Mouse (Mus musculus) ovary, adult 18-20 months (tissue): ENCODE measurements at regions not wholly inside any gene's neighbourhood (a gene's known extent, or its start where the extent isn't known, plus 50 kb on each side); places are given as distances from the start of the nearest gene placed in this dataset.

Experiments
- DNase-seq: peaks from one replicate; pipeline ENCODE4 v3.0.0; 2022; ENCODE audit warnings: low spot score, mixed read lengths

DNA sequence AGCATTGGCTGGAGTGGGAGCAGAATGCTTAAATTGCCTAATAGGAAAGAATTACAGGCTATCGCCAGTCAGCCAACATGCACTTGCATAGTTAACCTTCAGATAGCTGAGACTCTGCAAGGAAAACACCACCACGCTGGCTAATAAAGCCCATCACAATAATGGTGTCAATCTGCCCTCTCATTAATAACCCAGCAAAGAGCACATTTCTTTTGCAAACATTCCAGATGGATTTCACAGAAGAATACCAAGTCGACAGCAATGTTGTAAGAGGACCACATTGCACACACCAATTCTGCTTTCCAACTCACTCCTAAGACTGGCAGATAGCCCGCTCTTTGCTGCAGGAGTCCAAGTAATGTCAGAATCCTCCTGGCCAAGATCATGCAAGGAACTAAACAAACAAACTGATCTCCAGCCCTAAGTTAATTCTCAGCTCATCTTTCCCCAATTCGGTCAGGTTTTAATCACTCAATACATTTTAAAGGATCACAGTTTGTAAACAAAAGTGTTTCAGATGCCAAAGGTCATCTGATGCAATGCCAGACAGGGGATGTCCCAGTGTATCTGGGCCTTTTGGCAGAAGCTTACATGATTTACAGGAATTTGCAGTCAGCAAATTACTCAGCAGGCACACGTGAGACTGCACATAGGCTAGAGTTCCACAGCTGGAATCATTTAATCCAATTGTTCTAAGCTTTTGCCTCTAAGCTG, 198.4 kb downstream of the Klf6 start:
- DNase-seq, result peak; percentile 10

DNA sequence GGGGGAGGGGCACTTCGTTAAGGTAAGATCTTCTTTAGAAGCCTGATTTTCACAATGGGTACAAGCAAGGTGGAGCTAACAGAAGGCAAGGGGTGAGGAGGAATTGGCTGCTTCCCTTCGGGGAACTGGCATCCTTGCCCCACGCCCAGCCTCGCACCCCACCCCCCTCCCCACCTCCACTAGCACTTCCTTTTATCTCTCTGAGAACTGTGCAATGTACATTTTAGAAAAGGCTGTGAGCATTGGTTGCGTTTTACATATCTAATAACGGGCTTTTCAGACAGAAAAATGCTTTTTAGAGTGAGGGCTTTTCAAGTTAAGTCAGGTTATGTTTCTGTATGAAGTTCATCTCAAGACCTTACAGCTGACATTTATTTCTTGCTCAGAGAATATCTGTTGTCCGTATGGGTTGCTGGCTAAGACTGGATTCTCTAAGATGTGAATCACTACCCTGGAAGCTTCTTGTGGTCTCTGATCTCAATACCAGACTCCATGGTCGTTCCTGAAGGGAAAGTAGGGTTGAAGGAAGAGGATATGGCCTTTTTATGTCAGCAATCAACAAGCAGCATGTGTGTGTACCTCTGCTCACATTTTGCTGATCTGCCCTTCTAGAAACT, 199.1 kb downstream of the Klf6 start:
- DNase-seq, result no peak

DNA sequence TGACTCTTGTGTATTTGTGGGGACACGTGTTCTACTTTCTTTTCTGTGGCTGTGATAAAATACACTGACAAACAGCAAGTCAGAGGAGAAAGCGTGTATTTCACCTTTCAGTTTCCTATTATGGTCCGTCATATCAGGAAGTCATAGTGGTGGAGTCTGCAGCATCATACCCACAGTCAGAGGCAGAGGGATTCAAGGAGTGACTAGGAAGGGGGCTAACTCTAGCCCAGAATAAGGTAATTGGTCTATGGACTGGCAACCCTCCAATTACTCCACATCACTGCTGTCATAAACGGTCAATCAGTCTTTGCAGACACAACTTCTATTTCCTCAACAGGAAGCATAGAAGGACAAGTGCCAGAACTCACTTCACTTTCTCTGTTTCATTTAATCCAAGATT, 201.0 kb downstream of the Klf6 start:
- DNase-seq, result no peak

DNA sequence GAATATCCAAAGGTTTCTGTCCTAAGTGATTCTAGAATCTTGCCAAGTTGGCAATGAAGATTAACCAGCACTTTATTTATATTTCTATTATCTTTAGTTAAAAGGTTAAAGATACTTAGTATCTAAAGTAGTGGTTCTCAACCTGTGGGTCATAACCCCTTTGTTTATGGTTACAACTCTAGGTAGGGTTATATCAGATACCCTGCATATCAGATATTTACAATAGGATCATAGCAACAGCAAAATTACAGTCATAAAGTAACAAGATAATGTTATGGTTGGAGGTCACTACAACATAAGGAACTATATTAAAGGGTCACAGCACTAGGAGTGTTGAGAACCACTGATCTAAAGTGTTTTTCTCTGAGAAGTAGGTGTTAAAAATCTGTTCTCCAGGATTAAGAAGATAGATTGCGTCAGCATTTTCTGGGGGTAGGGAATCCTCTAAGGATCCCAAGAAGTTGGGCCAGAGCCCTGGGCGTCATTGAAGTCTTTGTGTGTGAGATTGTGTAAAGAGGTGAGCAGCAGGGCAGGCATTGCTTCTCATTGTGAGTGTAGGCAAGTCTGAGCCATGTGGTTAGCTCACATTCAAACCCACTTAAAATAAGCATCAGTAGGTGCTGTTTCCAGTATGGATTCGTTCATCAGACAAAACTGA, 201.6 kb downstream of the Klf6 start:
- no peak for DNase-seq

GRCm38 (mm10) chr13:6076978-6077825, 215.9 kb downstream of the Klf6 start:
- DNase-seq, result no peak

GRCm38 (mm10) chr13:6085891-6086290, 224.6 kb downstream of the Klf6 start:
- DNase-seq, result no peak

- DNase-seq, result no peak
Measured at GRCm38 (mm10) chr13:6109018-6109657, 247.9 kb downstream of the Klf6 start.

DNA sequence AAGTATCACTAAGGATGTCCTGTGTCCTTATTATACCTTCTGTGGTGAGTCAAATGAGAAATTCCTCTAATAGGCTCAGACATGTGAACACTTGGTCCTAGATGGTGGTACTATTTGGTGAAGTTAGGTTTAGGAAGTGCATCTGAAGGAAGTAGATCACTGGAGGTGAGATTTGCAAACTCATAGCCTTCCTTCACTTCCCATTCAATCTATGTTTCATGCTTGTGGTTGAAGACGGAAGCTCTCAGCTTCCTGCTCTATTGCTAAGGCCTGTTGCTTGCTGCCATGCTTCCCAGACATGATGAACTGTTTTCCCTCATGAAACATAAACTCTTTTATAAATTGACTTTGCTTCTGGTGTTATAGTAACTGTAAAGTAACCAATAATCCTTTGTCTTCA, 258.4 kb downstream of the Klf6 start:
- no peak for DNase-seq

- no peak for DNase-seq
Measured at GRCm38 (mm10) chr13:6127311-6127710, 266.0 kb downstream of the Klf6 start.

GRCm38 (mm10) chr13:6128903-6129302, 267.6 kb downstream of the Klf6 start:
- no peak for DNase-seq

GRCm38 (mm10) chr13:6131363-6131762, 270.1 kb downstream of the Klf6 start:
- no peak for DNase-seq

DNA sequence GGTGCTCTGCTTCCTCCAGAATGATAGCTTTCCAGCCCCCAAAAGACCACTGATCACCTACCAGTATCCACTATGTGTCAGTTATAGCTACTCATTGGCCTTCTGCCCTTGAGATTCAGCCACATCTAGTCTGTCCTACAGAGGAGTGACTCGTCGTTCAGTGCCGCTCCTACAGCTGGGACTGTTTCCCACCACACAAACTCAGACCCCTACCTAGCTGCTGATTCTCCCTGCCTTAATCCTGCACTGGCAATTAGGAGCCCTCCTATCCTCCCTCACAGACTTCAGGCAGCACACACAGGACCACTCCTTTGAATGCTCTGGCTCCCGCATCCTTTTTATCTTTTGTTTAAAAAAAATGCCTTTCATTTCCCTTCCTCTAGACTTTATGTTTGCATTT, 275.9 kb downstream of the Klf6 start:
- DNase-seq, result no peak

DNA sequence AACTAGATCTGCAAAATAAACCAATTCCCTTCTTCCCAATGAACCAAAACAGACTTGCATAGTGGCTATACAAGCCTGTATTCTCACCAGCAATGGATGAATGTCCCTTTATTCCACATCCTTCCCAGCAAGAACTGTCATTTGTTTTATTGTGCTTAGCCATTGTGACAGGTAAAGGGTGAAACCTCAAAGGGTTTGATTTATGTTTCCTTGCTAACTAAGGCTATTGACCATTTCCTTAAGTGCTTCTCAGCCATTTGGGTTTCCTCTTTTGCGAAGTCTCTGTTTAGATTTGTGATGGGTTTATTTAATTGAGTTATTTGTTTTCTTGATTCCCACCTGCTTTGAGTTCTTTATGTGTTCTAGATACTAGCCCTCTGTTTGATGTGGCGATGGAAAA, 281.5 kb downstream of the Klf6 start:
- DNase-seq, result no peak

GRCm38 (mm10) chr13:6153657-6154056, 292.4 kb downstream of the Klf6 start:
- no peak for DNase-seq

- DNase-seq, result no peak
Measured at GRCm38 (mm10) chr13:6156191-6156590, 294.9 kb downstream of the Klf6 start.

DNA sequence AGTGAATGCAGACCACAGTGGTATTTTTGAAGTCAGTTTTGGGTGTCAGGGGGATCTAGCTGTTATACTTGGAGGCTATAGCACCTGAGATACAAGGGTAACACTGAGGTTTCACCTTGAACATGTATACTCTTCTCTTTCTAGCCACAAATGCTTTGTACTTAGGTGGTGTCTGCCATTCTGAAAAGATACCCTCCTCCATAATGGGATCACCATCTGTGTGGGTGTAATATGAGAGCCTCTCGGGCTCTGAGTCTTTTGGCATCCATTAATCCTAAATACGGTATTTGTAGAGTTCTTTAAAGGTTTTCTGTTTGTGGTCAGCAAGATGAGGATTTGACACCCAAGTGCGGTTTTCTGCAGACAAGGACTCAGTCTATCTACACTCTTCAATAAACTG, 295.7 kb downstream of the Klf6 start:
- DNase-seq, result no peak

DNA sequence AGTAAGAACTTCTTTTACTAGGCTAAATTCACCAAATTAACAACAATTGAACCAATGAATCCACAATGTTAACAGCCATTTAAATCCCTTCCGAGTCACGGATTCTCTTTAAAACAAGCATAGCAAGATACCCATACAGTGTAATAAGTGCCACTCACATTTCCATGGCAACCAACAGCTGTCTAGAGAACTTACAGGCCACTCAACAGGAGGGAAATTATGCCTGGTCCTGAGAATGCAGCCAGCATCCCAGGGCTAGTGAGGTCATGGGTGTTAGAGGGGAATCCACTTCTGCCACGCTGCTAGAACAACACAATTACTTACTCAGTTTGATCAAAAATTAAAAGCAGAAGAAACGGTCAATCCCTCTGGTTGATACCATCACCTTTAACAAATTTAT, 296.7 kb downstream of the Klf6 start:
- DNase-seq, result no peak

DNA sequence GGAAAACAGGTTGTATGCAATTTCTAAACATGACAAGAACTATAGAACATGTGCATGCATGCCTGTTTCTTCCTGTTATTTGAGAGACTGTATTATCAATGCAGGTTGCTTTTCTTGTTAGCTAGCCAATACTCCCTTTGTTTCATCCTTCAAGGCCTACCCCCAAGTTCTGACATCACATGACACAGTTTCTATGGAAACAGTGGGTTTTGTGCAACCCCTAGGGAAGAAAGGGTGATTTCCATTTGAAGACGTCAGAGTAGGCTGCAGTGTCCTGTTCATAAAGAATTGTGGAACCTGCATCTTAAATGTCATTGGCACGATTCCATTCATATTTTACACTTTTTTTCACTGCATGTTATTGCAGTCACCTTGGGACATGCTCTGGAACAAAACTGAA, 298.1 kb downstream of the Klf6 start:
- DNase-seq, result no peak

GRCm38 (mm10) chr13:6165916-6166315, 304.6 kb downstream of the Klf6 start:
- DNase-seq, result no peak

- DNase-seq, result no peak
Measured at GRCm38 (mm10) chr13:6167055-6167761, 305.9 kb downstream of the Klf6 start.

DNA sequence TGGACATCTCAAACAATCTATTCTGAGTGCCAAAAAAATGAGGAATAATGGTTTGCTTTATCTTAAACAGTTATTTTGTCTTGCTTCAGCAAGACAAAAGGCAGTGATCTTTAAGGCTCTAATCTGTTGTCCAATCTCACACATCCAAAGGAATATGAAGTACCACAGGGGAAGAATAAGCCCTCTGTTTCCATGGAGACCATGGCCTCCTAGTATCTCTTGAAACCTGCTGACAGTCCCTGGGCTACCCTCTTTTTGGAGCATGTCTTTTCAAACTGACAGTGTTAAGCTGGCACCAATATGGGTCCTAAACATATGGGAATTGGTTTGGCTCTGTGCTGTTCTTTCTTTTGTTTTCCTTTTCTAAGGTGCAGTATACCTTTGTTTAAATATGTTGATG, 311.8 kb downstream of the Klf6 start:
- no peak for DNase-seq
